In genomic region chr4:132592958-132593357, GRCm38 (mm10) we compare ENCODE assay signal across 11 mouse cellular contexts. TPM values are rescaled to one million over a fixed set of nuclear protein-coding genes. Genes with fewer than 3 reads are reported as not detected.
DNase-seq lines count a peak whose midpoint lies in the region; ATAC-seq and TF ChIP-seq lines count a peak whose summit lies in the region.
"Had no signal": no experiment of that assay in that cellular context is flagged by ENCODE, and none has a peak within 500 bp of the region (broad histone marks: within the 10 kb centered on the region; RNA-seq: fewer than 3 reads in every experiment).

No protein-coding gene starts in this region.

- no peak overlapping the region for H3K4me3 ChIP-seq in bone marrow, adult 2 months (replicated peaks; ENCODE audit: control insufficient read depth, low read depth, low read length)
- no peak overlapping the region for H3K4me3 ChIP-seq in spleen, adult 2 months (ENCODE audit: extremely low read depth, insufficient read depth, insufficient read length)
- no peak overlapping the region for H3K4me3 ChIP-seq in hindbrain, embryonic 14.5 days (replicated peaks; ENCODE audit: low read length)
- H3K4me3 ChIP-seq: midbrain, embryonic 13.5 days had no signal

- whole genome bisulfite sequencing in bone marrow, adult 2 months = 5% methylated on average over 9 of the region's 9 CpGs
- 20% methylated on average over 9 of the region's 9 CpGs for WGBS in spleen, adult 2 months
- 95% methylated on average over 9 of the region's 9 CpGs for WGBS in hindbrain, embryonic 14.5 days

- no peaks in the 10 kb centered on the region for H3K9me3 ChIP-seq in hindbrain, embryonic 14.5 days (ENCODE audit: control insufficient read depth, low read length)
- H3K9me3 ChIP-seq: G1E; midbrain, embryonic 13.5 days had no signal

- H3K36me3 ChIP-seq in spleen, adult 2 months (ENCODE audit: control insufficient read depth, insufficient read depth, low read length) = no peaks in the 10 kb centered on the region
- H3K36me3 ChIP-seq in hindbrain, embryonic 14.5 days (replicated peaks; ENCODE audit: control insufficient read depth, insufficient read depth) = no peaks in the 10 kb centered on the region
- H3K36me3 ChIP-seq: G1E; midbrain, embryonic 13.5 days had no signal

- DNase-seq in layer of hippocampus, adult 11-12 months (ENCODE audit: low spot score) = peak; percentile 38
- DNase-seq in layer of hippocampus, adult 18-20 months (ENCODE audit: low spot score in 2 of 2) = no peak
- DNase-seq in lung, postnatal 10 days = peak; percentile 34
- DNase-seq in spleen, adult 2 months (ENCODE audit: low read depth in 1 of 2, low spot score in 2 of 2) = peak; percentile 68 to 90
- no peak for DNase-seq in hindbrain, embryonic 14.5 days (ENCODE audit: low spot score)
- DNase-seq in frontal cortex, adult 2 months (ENCODE audit: extremely low spot score in 1 of 2, low spot score in 1 of 2) = no peak
- DNase-seq: left cerebral cortex, postnatal 4 days had no signal

- peaks cover 15% of the 10 kb centered on the region for H3K4me1 ChIP-seq in bone marrow, adult 2 months (ENCODE audit: control insufficient read depth, insufficient read depth, low read length)
- H3K4me1 ChIP-seq in spleen, adult 2 months (ENCODE audit: control insufficient read depth, insufficient read depth, insufficient read length) = peaks cover 25% of the 10 kb centered on the region; the same call in 1 of the 2 replicates
- H3K4me1 ChIP-seq in hindbrain, embryonic 14.5 days (replicated peaks; ENCODE audit: control insufficient read depth, insufficient read depth, low read length) = no peaks in the 10 kb centered on the region
- H3K4me1 ChIP-seq: midbrain, embryonic 13.5 days had no signal

- no peak for ATAC-seq in hindbrain, embryonic 14.5 days (ENCODE audit: low FRiP score)
- ATAC-seq: midbrain, embryonic 13.5 days had no signal

- no peak overlapping the region for H3K4me2 ChIP-seq in hindbrain, embryonic 14.5 days (replicated peaks)
- H3K4me2 ChIP-seq: midbrain, embryonic 13.5 days had no signal

- TF ChIP-seq POLR2A in bone marrow, adult 2 months (IDR thresholded peaks at IDR 0.05; ENCODE audit: borderline replicate concordance, control insufficient read depth, low read depth, low read length) = no peak
- no peak for TF ChIP-seq POLR2A in spleen, adult 2 months (IDR thresholded peaks at IDR 0.05; ENCODE audit: low read depth, low read length)

- peak overlapping the region; percentile 79; the same call in 1 of the 2 replicates for H3K27ac ChIP-seq in bone marrow, adult 2 months (ENCODE audit: control insufficient read depth, insufficient read depth, low read depth, low read length, poor library complexity)
- H3K27ac ChIP-seq in spleen, adult 2 months (ENCODE audit: insufficient read depth, low read length) = peak overlapping the region; percentile 80
- H3K27ac ChIP-seq in hindbrain, embryonic 14.5 days = no peak overlapping the region
- H3K27ac ChIP-seq: kidney, postnatal 0 days; midbrain, embryonic 13.5 days had no signal

- no peaks in the 10 kb centered on the region for H3K27me3 ChIP-seq in spleen, adult 2 months (ENCODE audit: control insufficient read depth, insufficient read depth, low read length)
- H3K27me3 ChIP-seq in hindbrain, embryonic 14.5 days (ENCODE audit: control insufficient read depth, insufficient read depth, low read length) = no peaks in the 10 kb centered on the region
- H3K27me3 ChIP-seq: midbrain, embryonic 13.5 days had no signal

- H3K9ac ChIP-seq in hindbrain, embryonic 14.5 days = no peak overlapping the region
- H3K9ac ChIP-seq: midbrain, embryonic 13.5 days had no signal

- TF ChIP-seq CTCF in bone marrow, adult 2 months (IDR thresholded peaks at IDR 0.05; ENCODE audit: control insufficient read depth, insufficient read depth, low read length) = no peak
- no peak for TF ChIP-seq CTCF in spleen, adult 2 months (IDR thresholded peaks at IDR 0.05; ENCODE audit: extremely low read depth, insufficient read depth, insufficient read length, insufficient replicate concordance)

RNA-seq across cellular contexts. Expression of gene Ptafr, which starts 29.1 kb away (rescaled TPM):
- 1 to 10 TPM; 1.3 to 1.5 TPM for total RNA-seq in layer of hippocampus, adult 18-20 months (2021)
- 3.2 and 6.7 TPM in 2 replicates for polyA plus RNA-seq in bone marrow, adult 2 months (2011; ENCODE audit: insufficient read depth, insufficient read length, low replicate concordance, missing spikeins)
- 10.5 and 10.6 TPM in 2 replicates for polyA plus RNA-seq in spleen, adult 2 months (2012; rRNA removed)
- 0.43 and 0.67 TPM in 2 replicates for polyA plus RNA-seq in hindbrain, embryonic 14.5 days (2014; fragmentation: Nextera tagmentation; extraction: Ambion mirVana)
- 1.0 and 1.6 TPM in 2 replicates for polyA plus RNA-seq in frontal cortex, adult 2 months (2012; rRNA removed)

RNA-seq across cellular contexts. Expression of gene Eya3, which starts 45.8 kb away (rescaled TPM):
- 10 to 100 TPM; 27.9 to 28.0 TPM for total RNA-seq in layer of hippocampus, adult 18-20 months (2021)
- 15.3 and 22.5 TPM in 2 replicates for polyA plus RNA-seq in bone marrow, adult 2 months (2011; ENCODE audit: insufficient read depth, insufficient read length, low replicate concordance, missing spikeins)
- polyA plus RNA-seq in spleen, adult 2 months (2012; rRNA removed) = 21.3 and 22.0 TPM in 2 replicates
- polyA plus RNA-seq in hindbrain, embryonic 14.5 days (2014; fragmentation: Nextera tagmentation; extraction: Ambion mirVana) = 10.5 and 11.4 TPM in 2 replicates
- 24.1 and 24.4 TPM in 2 replicates for polyA plus RNA-seq in frontal cortex, adult 2 months (2012; rRNA removed)

RNA-seq across cellular contexts. Expression of gene Dnajc8, which starts 57.6 kb away (rescaled TPM):
- 10 to 100 TPM; 87.9 to 92.5 TPM for total RNA-seq in layer of hippocampus, adult 18-20 months (2021)
- polyA plus RNA-seq in bone marrow, adult 2 months (2011; ENCODE audit: insufficient read depth, insufficient read length, low replicate concordance, missing spikeins) = 128 and 173 TPM in 2 replicates
- polyA plus RNA-seq in spleen, adult 2 months (2012; rRNA removed) = 17.8 and 18.2 TPM in 2 replicates
- polyA plus RNA-seq in hindbrain, embryonic 14.5 days (2014; fragmentation: Nextera tagmentation; extraction: Ambion mirVana) = 126 and 136 TPM in 2 replicates
- 143 and 159 TPM in 2 replicates for polyA plus RNA-seq in frontal cortex, adult 2 months (2012; rRNA removed)

RNA-seq across cellular contexts. Expression of gene Atpif1, which starts 59.5 kb away (rescaled TPM):
- 100 to 1,000 TPM; 426 to 434 TPM for total RNA-seq in layer of hippocampus, adult 18-20 months (2021)
- polyA plus RNA-seq in bone marrow, adult 2 months (2011; ENCODE audit: insufficient read depth, insufficient read length, low replicate concordance, missing spikeins) = 886 and 890 TPM in 2 replicates
- 69.5 and 73.4 TPM in 2 replicates for polyA plus RNA-seq in spleen, adult 2 months (2012; rRNA removed)
- 1,422 and 1,589 TPM in 2 replicates for polyA plus RNA-seq in hindbrain, embryonic 14.5 days (2014; fragmentation: Nextera tagmentation; extraction: Ambion mirVana)
- polyA plus RNA-seq in frontal cortex, adult 2 months (2012; rRNA removed) = 869 and 938 TPM in 2 replicates

Comparison
In these comparisons a context has a peak if more than half of its experiments do, and no peak if none do; other contexts are left out.
1. DNase-seq: peak in layer of hippocampus, adult 11-12 months (single experiment), lung, postnatal 10 days (single experiment) and spleen, adult 2 months (2 of 2); none in layer of hippocampus, adult 18-20 months (0 of 2), hindbrain, embryonic 14.5 days (single experiment) and frontal cortex, adult 2 months (0 of 2).